Mouse (Mus musculus): Measurements from ENCODE around the gene Calcoco1.

Calcoco1 gene

GRCm38 (mm10) chr15:102721980-102722475 is at the start of gene Calcoco1:
Gene Calcoco1, minus strand, starts transcription at chr15:102722178.
- peak; percentile 95 for DNase-seq

- no peak for DNase-seq
Measured at GRCm38 (mm10) chr15:102770866-102771265, 48.9 kb upstream of the Calcoco1 start.

DNA sequence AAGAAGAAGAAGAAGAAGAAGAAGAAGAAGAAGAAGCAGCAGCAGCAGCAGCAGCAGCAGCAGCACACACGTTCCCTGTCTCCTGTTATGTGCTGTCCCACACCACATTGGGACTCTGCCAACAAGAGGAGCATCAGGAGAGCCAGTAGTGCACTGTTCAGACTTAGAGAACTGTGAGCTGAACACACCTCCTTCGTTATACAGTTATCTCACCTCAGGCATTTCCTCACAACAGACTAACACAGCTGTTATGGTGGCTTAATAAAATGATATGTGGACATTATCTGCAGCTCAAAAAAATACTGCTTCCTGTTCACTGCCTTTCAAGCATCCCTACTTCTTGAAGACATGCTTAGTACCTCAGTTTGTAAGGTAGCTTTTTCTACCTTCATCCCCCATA is 43.2 kb upstream of the Calcoco1 start:
- no peak for DNase-seq

GRCm38 (mm10) chr15:102761745-102762378 is 39.9 kb upstream of the Calcoco1 start:
- DNase-seq = peak; percentile 44

DNA sequence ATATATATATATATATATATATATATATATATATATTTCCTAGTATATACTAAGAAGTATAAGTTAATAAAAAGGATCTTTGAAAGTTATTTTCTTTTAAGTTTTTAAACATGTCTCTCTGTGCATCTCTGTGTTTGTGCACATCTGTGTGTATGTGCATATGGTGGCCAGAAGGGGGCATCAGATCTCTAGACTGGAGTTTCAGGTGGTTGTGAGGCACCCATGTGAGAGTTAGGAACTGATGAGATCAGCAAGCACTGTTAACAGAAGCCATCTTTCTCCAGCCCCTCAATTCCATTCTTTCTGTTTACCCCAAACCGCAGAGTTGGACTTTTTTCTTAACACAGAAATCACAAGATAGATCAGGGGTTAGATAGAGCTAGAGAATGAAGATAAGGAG is 35.7 kb upstream of the Calcoco1 start:
- DNase-seq = no peak

- DNase-seq = no peak
Measured at GRCm38 (mm10) chr15:102755053-102755452, 33.1 kb upstream of the Calcoco1 start.

GRCm38 (mm10) chr15:102754361-102754760 is 32.4 kb upstream of the Calcoco1 start:
- DNase-seq = no peak

DNA sequence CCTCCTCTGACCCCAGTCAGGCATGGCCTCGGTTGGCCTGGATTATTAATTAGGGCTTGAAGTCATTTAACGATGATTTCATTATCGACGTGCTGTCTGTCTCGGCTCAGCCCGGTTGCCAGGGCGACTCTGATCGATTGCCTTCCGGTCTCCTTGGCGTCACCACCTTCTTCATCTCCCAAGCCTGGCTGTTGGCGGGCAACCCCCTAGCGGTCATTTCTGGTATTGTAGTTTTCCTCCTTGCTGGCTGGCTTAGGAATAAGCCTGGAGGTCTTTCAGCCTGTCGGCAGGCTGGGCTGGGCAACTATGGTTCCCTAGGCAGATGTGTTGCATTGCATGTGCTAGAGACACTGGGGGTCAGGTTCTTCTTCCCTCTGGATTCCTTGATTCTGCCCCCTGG is 31.2 kb upstream of the Calcoco1 start:
- peak; percentile 45 for DNase-seq

DNA sequence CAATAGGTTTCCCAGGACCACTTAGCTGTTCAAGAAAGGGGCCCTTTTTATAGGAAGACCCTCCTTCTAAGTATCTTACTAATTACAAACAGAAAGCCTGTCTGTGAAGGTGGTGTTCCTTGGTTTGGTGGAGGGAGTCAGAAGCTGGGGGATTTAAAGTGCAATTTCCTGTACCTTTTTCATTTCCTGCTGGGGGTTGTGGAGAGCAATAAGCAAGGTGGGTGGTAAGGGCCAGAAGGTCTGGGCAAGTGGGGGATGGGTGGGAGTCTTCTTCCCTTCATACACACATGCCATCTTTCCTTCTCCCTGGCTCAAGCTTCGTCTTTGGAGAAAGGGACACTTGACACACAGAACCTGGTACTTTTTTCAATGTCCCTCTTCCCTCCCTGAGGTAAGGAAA is 30.2 kb upstream of the Calcoco1 start:
- DNase-seq = no peak

DNA sequence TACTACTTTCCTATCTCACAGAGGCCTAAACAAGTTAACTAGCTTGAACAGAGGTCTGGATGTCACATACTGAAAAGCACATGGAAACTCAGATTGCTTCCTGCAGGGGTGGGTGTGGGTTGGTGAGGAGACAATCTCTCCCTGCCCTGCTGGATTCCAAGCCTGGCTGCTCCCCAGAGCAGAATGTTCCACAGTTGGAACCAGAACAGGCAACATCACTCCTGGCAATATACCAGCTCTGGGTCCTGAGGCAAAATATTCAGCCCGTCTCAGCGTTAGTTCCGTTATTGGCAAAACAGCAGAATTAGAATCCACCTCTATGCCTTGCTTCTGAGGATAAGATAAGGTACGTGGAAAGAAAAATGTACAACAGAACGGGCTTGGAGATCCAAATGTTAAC is 28.3 kb upstream of the Calcoco1 start:
- DNase-seq = no peak

DNA sequence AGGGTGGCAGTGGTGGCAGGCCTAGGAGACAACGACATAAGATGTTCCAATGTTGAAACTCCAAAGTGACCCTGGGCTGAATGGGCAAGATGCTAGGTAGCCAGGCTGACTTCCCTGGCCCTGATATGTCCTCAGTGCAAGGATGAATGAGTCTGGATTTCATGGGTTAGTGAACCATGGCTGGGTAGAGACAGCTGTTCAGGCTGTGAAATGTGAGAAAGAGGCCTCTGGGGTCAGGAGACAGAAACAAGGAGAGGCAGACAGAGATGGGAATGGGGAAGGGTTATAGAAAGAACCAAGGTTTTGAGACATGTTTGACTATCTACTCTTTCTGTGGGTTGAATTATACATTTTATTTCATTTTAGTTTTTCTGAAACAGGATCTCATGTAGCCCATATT is 27.1 kb upstream of the Calcoco1 start:
- DNase-seq = no peak

GRCm38 (mm10) chr15:102747853-102748252 is 25.9 kb upstream of the Calcoco1 start:
- DNase-seq = peak; percentile 45

- DNase-seq = peak; percentile 78
Measured at GRCm38 (mm10) chr15:102747286-102747640, 25.3 kb upstream of the Calcoco1 start.

- peak; percentile 89 for DNase-seq
Measured at GRCm38 (mm10) chr15:102746488-102747285, 24.7 kb upstream of the Calcoco1 start.

GRCm38 (mm10) chr15:102746126-102746487 is 24.1 kb upstream of the Calcoco1 start:
- no peak for DNase-seq

GRCm38 (mm10) chr15:102745387-102745786 is 23.4 kb upstream of the Calcoco1 start:
- peak; percentile 47 for DNase-seq

GRCm38 (mm10) chr15:102744831-102745230 is 22.9 kb upstream of the Calcoco1 start:
- DNase-seq = peak; percentile 40

- DNase-seq = peak; percentile 40
Measured at GRCm38 (mm10) chr15:102744416-102744815, 22.4 kb upstream of the Calcoco1 start.

- DNase-seq = peak; percentile 52
Measured at GRCm38 (mm10) chr15:102743996-102744395, 22.0 kb upstream of the Calcoco1 start.

GRCm38 (mm10) chr15:102743196-102743595 is 21.2 kb upstream of the Calcoco1 start:
- DNase-seq = peak; percentile 54

DNA sequence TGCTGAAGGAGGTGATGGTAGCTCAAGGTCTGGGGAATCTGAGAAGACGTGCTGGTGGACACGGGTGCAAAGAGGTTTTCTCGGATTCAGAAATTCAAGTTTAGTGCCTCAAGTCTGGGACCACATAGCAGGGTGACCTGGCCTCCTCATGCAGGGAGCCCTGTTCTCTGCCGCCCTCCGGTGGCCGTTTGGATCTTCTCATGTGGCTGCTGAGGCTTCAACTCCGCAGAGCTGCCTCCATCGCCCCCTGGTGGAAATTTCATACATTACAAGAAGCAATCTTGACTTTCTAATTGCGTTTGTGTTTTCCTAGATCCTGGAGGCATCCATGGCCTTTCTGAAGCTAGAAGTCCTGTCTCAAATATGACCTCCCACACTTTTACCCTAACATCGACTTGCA is 20.6 kb upstream of the Calcoco1 start:
- DNase-seq = peak; percentile 93

GRCm38 (mm10) chr15:102739520-102740297 is 17.7 kb upstream of the Calcoco1 start:
- peak; percentile 77 for DNase-seq

GRCm38 (mm10) chr15:102738434-102738833 is 16.5 kb upstream of the Calcoco1 start:
- peak; percentile 9 for DNase-seq

DNA sequence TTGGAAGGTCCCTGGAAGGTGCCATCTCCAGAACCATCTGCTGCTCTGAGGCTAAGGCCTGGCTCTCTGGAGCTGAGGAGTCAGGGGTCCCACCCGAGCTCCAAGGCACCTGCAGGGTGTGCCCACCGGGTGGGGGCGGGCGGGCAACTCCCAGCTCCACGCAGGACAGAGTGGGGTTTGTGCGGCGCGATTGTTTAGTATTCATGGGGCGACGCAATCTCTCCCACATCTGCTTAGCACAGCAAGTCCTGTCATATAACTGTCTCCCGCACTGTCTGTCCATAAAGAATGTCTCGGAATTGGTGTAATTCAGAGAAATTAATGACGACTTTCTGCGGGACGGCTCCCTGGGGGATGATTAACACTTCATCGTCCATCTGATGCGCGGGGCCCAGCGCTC is 15.1 kb upstream of the Calcoco1 start:
- DNase-seq = peak; percentile 44
